Mouse (Mus musculus): Measurements from ENCODE around the gene D5Ertd579e.

DNA sequence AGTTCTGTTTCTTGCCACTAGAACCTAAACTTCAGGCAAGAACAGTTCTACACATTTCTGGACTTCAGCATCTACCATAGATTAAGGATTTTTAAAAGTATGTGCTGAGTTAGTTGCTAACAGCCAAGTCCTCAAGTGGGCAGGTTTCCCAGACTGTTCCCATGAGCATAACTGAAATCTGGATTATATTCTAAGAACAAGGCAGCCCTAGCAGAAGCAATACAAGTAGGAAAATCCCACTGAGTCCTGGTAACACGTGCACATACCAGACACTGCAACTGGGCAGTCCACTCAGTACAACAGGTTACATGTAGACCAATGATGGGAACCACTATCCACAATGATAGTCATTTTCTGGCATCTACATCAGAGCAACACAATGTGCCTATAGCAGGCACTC, 120.1 kb downstream of the D5Ertd579e start:
- TF ChIP-seq CTCF (IDR thresholded peaks at IDR 0.05; ENCODE audit: extremely low read depth, insufficient read depth, insufficient read length, insufficient replicate concordance): no peak
- no peak for TF ChIP-seq POLR2A (IDR thresholded peaks at IDR 0.05; ENCODE audit: low read depth, low read length)
